Mouse (Mus musculus) liver, adult 2 months (tissue): Measurements from ENCODE around the gene P2rx7.
A peak's percentile ranks its signal among the peaks of the same experiment; 100 is the strongest.

Experiments used
- CTCF ChIP-seq: fragments of 200-500 bp; IDR thresholded peaks from 2 replicates; pipeline ENCODE4 v1.5.1; 2011; ENCODE audit warnings: low read depth, low read length, control low read depth
- POLR2A ChIP-seq: fragments of 200-500 bp; IDR thresholded peaks from 2 replicates; pipeline ENCODE4 v1.6.1; 2011; ENCODE audit warnings: low read length, control low read depth; ENCODE audit not compliant: insufficient read depth; ENCODE audit errors: extremely low read depth

GRCm38 (mm10) chr5:122639986-122640385 lies 3.7 kb upstream of the P2rx7 start:
- TF ChIP-seq CTCF (peak; percentile 40), POLR2A (no peak)
